Mouse (Mus musculus): ENCODE measurements around the gene D7Ertd443e.

Gene D7Ertd443e

GRCm38 (mm10) chr7:134385561-134385960 lies at the start of gene D7Ertd443e:
TSS of gene D7Ertd443e (minus strand) at chr7:134385661.
- no peak for DNase-seq (ENCODE audit: low read depth, low spot score)

DNA sequence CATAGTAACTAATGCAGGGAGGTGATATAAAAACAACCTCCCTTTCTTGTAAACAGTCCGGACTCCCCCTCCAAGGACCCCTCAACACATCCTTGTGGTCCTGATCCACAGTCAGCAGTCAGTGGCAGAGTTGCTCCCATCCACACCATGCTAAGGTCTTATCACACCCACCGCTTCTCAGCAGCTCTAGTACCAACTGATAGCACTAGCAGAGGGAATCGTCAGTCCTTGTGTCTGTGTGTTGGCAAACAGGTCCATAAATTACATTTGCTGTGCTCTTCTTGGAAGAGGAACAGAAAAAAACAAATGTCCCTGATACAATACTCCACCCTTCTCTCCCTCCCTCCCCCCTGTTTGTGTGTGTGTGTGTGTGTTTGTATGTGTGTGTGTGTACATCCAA lies 46.2 kb upstream of the D7Ertd443e start:
- DNase-seq (ENCODE audit: low read depth, low spot score), result no peak

DNA sequence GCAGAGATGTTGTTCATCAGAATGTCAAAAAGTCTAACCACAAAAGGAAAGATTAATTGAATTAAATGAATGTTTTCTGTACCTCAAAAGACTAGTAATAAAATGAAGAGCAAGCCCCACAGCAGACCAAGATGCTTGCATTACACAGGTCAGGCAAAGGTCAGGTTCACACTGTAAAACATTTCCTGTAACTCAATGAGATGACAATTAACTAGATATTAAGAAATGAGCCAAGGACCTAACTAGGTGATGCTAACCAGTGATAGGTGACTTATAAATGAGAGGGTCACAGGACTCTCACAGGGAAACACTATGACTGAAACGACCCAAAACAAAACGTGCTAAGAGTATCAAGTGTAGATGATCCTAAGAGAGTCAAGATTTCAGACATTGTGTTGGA lies 43.2 kb upstream of the D7Ertd443e start:
- no peak for DNase-seq (ENCODE audit: low read depth, low spot score)

GRCm38 (mm10) chr7:134415014-134415413 lies 29.6 kb upstream of the D7Ertd443e start:
- DNase-seq (ENCODE audit: low read depth, low spot score), result no peak

DNA sequence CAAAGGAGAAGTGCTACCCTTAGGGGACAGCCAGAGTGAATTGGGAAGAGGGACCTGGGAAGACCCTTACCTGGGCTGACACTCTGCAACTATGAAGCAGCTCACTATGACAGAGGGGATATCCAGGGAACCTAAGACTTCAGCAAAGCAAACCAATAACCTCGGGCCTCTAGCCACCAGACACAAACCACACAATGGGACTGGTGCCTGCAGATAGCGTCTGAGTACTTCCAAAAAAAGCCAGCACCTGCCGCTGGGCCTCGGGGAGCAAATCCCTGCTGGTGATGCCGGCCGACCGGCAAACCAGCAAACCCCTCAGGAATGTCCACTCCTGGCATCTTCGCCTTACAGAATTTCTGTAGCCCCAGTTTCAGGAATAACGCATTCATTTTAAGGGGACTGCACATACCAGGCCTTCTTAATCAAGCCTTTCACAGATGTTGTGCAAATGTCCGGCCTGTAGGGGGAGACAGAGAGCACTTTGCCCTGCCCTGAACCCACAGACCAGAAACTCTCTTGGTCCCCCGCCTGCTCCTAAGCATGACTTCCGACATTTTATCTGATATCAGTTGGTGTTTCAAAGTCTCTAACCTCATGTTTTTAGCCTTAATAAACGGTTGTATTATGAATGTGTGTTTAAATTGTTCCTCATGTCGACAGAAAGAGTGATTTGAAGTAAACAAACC lies 28.7 kb upstream of the D7Ertd443e start:
- DNase-seq (ENCODE audit: low read depth, low spot score), result peak; percentile 42

- no peak for DNase-seq (ENCODE audit: low read depth, low spot score)
These were observed 23.2 kb upstream of the D7Ertd443e start for GRCm38 (mm10) chr7:134408641-134409040.

- no peak for DNase-seq (ENCODE audit: low read depth, low spot score)
These were observed 15.3 kb upstream of the D7Ertd443e start for GRCm38 (mm10) chr7:134400746-134401145.

DNA sequence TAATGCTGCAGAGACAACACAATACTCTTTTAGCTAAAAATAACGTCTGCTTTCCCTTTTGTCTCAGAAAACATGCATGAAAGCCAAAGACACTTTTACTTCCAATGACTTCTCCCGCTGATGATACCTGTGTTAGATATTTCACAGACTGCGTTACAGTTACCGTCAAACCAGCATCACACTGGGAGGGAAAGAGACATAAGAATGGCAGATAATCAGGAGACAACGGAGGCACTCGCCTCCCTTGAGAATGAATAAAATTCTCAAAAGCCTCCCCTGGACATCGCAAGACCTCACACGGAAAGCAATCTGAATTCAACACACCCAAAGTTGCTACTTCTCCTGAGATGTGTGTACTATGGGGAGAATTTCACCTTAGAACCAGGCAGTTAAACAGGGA lies 11.3 kb upstream of the D7Ertd443e start:
- DNase-seq (ENCODE audit: low read depth, low spot score), result no peak

DNA sequence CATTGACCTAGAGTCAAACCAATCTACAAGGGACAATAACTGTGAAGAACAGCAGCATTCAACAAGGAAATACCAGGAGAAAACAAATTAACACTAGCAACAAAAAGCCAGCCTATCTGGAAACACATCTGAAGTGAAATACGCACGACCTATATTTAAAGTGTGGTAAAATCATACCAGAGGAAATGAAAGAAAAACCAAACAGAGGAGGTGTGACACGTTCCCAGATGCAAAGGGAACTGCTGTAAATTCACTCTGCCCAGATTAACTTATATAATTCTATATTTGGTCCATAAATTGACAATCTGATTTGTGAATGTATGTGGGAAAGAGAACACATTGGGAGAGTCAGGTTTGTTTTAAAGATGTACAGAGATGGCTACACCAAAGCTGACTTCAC lies 2.7 kb downstream of the D7Ertd443e start:
- DNase-seq (ENCODE audit: low read depth, low spot score), result no peak

DNA sequence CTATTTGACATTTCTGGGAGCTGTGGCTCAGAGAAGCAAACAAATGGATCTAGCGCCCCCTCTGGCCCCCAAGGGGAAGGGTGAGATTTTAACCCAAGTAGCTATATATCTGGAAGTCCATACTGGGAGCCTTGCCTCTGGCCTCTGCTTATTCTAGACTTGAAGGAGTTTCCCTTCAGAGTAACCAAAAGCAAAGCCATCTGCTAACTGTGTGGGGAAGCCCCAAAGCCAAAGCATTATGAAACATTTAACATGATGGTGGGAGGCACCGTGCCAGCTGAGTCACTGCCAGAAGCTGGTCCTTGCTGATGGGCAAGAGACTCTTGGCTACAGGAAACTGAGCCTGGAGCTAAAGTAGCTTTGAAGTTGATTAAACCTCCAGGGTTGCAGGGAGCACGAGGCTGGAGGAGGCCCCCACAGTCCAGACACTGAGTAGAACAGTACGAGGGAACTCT lies 4.0 kb downstream of the D7Ertd443e start:
- DNase-seq (ENCODE audit: low read depth, low spot score), result no peak

- DNase-seq (ENCODE audit: low read depth, low spot score), result peak; percentile 75
These were observed 7.2 kb downstream of the D7Ertd443e start for GRCm38 (mm10) chr7:134378273-134378672.

DNA sequence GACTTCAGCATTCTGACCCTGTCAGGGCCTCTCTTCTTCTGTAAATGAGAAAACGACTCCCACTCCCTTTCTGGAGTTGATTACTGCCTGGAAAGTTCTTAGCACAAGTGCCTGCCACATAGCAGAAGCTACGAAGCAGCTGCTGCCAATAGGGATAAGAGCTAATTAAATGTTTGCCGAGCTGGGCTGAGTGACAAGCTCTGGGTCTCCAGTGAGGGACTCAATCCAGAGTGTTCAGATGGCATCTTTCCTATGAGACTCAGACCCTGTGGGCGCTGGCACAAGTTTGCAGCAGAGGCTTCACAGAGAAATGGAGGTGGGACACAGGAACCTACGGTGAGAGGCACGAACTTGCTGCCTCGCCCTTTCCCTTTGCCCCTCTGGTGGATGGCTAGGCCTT lies 8.7 kb downstream of the D7Ertd443e start:
- no peak for DNase-seq (ENCODE audit: low read depth, low spot score)

DNA sequence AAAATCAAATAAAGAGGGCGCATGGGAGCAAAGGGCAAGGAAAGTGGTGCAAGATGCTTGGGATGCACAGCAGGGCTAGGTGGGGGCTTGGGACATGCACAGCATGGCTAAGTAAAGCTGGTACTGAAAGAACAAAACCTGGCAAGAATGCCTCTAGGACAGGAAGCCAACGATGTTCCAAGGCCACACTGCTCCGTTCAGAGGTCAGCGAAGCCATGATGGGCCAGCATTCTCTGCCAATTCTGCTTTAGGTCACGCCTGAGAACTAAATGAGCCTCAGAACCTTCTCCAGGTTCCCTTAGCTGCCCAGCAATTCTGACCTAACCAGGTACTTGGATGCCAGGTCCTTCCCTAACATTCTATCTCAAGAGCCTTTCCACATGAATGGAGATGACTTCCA lies 13.2 kb downstream of the D7Ertd443e start:
- DNase-seq (ENCODE audit: low read depth, low spot score), result no peak

DNA sequence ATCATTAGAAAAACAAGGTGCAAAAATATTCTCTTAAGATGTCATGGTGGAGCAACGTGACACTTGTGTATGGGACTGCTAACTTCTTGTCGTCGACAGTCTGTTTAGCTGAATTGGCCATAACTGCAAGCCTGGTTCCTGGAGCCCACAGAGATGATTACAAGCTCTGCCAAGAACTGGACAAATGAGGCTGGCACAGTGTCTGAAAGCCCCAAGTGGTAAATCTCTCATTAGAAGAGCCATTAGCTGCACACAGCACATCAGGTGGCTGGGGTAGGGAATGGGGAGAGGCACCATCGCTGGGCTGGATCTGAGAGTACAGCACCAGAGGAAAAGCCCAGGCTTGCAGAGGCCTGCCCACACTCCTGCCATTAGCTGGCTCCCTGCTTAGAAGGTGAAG lies 16.2 kb downstream of the D7Ertd443e start:
- DNase-seq (ENCODE audit: low read depth, low spot score), result no peak

DNA sequence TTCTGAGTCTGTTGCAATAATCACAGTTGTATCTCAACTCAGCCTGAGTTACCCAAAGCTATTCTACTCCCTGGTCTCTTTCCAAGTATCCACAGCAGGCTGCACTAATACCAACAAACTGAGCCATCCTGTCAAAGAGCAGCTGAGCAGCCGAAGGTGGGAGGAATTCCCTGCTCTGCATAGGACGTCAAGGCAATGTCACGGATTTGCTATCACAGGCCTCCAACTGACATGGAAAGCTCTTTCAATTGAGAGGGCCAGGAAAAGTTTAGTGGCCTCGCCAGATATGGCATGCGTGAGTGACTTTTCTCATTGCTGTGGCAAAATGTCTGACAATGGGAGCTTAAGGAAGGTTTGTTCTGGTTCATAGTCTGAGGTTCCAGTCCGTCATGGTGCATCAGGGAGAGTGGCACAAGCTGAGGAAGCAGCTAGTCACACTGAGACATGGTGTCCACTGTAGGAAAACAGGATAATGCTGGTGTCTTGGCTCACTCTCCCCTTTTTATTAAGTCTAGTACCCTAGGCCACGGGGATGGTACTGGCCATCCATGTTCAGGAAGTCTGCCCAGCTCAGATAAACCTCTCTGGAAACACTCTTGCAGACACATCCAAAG lies 23.1 kb downstream of the D7Ertd443e start:
- no peak for DNase-seq (ENCODE audit: low read depth, low spot score)

DNA sequence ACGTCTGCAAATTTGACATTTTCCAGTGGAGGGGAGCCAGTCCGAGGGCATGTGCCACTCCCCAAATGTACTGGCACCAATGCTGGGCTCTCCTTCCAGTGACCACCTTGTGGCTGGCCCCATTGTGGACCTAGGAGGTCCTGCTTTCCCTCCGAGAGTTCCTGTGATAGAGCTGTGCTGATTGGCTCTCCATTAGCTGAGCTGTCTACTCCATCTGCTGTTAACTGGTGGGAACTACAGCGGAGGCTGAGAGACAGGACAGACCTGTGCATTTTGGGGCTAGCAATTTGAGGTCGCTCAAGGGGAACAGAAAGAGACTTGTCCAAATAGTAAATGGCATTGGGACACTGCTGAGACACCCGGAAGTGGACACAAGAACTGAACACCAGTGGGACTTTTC lies 36.6 kb downstream of the D7Ertd443e start:
- DNase-seq (ENCODE audit: low read depth, low spot score), result peak; percentile 59

DNA sequence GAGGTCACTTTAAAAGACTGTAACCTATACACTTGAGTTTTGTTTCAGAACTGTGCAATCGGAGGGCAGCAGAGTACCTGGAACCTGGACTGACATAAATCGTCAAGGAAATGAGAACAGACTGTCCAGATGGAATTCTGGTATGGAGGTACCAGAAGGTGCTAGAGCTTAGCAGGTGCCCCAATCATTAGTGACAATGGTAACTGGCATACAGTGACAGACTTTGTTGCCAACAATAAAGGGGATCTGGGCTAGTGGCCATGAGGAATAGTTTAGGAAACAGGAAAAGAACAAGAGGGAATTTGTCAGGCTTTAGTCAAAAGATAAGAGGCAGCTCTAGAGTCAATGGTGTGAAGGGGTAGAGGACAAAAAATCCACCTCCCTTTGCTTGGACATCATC lies 43.3 kb downstream of the D7Ertd443e start:
- no peak for DNase-seq (ENCODE audit: low read depth, low spot score)

DNA sequence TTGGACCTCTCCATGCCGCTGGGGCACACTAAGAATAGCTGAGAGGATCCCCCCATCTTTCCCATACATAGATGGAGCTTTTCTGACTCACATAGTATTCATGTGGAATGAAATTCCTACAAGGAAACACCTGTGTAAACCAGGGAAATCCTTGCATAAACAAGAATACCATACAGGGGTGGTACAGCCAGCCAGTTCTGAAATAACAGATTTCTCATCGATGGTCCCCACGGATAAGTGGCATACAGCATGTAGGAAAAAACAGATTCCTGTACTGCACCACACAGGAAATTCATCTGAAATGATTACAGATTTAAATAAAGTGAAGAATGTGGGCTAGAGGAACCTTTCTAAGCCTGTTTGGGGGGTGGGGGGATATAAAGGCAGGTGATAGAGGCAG lies 49.5 kb downstream of the D7Ertd443e start:
- peak; percentile 12 for DNase-seq (ENCODE audit: low read depth, low spot score)

DNA sequence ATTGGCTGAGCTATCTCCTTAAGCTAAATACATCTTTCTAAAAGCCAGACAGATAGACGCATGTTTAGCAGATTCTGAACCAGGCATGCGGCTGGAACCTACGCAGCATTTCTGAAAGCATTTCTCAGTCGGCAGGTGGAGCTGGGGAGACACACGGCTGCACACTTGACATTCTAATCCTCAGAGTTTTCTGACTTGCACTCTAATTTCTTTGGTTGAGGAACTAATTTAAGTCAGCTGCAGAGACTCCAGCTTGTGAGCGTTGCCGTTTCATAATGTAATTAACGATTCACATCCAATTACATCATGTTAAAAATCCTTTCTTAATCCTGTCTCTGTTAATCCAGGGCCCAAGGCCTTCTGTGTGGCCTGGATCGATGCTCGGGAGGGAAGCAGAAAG lies 64.5 kb downstream of the D7Ertd443e start:
- DNase-seq (ENCODE audit: low read depth, low spot score), result no peak

DNA sequence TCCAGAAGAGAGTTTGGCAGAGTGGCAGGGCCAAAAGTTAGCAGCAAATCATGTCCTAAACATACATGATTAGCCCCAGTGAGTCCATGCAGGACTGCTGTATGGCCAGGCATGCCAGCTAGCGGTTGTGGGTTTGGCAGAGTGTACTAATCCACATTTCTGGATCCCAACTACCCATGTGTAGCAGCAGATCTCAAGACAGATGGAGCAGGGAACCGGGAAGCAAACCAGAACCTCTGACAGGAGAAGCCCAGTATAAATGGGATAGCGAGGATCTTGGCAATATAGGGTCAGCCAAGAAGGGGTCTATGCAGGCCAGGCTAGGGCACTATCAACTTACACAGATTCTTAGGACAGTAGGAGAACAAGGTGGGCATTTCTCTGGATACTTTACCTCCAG lies 83.4 kb downstream of the D7Ertd443e start:
- no peak for DNase-seq (ENCODE audit: low read depth, low spot score)

DNA sequence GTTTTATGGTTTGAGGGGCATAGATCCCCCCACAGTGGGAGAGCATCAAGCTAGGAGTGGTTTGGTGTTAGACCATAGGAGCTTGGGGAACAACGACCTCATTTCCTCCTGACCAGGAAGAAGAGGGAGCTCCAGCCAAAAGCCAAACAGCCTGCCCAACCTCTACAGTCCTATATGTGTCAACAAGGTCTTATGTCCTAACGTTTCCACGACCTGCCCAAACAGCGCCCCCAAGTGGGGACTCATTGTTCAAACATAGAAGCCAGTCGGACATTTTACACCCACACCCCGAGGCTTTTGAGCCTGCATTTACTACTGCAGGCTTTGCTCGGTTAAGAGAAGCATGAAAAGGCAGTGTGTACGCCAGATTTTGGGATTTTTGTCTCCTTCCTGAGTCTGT lies 84.2 kb downstream of the D7Ertd443e start:
- peak; percentile 48 for DNase-seq (ENCODE audit: low read depth, low spot score)

- DNase-seq (ENCODE audit: low read depth, low spot score), result no peak
These were observed 92.7 kb downstream of the D7Ertd443e start for GRCm38 (mm10) chr7:134292750-134293149.

- peak; percentile 63 for DNase-seq (ENCODE audit: low read depth, low spot score)
These were observed 95.7 kb downstream of the D7Ertd443e start for GRCm38 (mm10) chr7:134289611-134290301.
